Mouse (Mus musculus): ENCODE measurements around the gene Inpp5e.

Inpp5e gene

DNA sequence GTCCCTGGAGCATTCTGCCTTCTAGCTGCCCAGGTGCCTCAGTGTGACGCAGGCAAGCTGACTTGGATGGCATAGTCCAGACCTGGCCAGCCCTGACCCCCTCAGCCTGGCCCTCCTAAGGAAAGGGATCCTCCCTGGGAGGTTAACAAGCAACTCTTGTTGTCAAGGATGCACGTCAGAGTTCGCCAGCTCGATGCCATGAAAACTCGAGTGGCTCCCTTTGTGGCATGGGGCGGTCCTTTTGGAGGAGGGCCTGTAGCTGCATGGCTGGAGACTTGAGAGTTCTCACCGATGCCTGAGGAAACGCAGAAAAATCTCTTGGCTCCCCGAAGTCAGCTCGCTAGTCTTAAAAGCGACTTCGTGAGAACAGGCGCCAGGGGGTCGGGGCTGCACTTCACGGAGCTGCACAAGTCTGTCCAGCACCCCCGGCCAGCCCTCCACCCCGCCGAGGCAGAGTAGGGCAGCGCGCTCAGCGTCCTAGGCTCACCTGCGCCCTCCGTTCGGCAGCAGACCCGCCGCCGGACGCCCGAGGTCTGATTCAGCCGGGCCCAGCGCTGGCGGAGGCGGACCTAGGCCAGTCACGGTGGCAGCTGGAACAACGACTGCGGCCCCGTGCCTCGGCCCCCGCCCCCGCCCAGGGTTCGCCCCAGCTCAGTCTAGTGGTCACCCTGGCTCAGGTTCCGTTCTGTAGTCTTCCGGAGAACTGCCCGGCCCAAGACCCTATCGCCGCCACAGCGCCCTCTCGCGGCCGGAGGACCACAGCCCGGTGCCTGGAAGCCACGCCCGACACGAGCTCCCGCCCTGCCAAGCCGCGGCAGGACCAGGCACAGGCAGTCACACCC lies at the start of gene Inpp5e:
Gene Inpp5e (minus strand): TSS at position 689 of the 842 bp plus-strand sequence.
- peak; percentile 97 to 99 for DNase-seq

DNA sequence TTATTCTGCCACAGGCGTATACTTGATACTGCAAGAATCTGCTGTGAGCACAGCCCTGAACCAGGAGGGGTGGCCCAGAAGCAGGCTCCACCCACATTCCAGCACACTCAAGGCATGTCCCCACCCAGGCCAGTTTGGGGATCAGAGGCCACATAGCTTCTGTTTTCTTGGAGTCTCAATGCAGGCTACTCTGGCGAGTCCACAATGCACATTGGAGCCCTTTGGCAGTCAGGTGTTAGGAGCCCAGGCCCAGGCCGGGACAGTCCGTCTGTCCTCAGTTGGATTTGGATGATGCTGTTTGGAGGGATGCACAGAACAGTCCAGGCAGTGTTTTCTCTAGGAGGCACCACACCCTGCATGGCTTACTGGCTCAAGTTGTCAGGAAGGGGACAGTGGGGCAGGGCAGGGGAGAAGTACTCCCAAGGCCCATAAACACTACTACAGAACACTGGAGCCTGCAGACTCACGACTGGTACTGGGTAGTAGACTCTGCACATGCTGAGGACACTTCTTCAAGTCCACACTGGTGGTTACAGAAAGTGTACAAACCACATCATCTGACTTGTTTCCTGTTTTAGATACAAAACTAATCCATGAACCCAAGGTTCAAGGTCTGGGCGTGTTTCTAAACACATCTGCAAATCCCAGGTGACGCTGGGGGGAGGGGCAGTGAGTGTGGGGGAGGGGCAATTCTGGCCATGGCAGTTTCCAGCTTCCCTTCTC lies 49.6 kb upstream of the Inpp5e start:
- DNase-seq, result peak; percentile 81 to 85

DNA sequence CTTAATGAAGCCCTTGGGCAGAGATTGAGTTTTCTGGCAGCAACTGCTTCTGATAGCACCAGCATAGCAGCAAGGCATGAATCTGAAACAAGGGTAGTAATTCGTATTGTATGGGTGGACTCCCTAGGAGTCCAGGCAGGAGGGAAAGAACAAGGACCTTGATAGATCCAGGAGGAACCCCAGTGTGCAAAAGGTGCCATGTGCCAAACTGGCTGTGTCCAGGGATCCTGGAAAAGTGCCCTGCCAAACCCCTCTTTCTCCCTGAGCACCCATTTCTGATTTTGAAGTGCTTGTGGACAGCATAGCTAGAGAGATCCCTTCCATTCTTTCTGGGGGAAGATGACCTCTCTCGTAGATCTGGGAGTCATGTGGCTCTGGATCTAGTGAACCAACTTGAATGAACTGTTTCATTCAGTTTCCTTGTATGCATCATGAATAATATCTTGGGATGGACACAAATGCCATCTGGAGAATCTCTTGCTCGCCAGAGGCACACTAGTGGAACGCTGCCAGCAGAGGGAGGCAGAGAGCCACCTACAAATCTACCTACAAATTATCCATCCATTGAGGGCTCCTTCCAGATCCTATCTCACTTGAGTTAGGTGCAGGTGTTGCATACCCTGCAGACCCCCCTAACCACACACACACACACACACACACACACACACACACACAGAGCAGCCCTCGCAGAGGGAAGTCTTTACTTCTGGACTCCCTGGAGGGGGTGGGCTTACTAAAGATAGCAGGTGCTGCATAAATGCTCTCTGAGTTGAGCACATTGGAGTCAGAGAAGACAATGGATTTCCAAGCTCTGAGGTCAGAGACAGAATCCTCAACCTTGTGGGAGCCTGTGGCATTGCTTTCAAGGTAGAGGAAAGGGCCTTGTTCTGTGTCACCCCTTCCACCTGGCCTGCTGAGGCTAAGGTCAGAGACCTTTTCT lies 40.4 kb upstream of the Inpp5e start:
- peak; percentile 80 to 91 for DNase-seq

DNA sequence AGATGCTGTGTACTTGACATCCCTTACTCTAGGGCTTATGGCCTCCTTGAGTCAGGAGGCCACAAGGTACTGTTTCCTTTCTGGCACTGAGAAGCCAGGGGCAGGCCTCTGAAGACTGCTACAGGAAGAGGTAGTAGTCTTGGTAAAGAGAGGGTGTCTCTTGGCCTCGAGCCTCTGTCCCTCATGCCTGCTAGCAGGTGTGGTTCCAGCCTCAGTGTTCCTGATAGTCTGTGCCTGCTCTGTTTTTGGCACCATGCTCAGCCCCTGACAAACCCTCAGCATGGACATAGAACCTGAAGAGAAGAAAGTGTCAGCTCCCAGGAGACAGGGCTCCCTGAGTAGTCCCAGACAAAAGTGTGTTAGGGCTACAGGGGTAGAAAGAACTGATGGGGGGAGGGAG lies 38.4 kb upstream of the Inpp5e start:
- DNase-seq, result no peak

- no peak for DNase-seq
Observed at GRCm38 (mm10) chr2:26446671-26447070, 37.7 kb upstream of the Inpp5e start.

- peak; percentile 93 to 98 for DNase-seq
Observed at GRCm38 (mm10) chr2:26445666-26446445, 36.9 kb upstream of the Inpp5e start.

DNA sequence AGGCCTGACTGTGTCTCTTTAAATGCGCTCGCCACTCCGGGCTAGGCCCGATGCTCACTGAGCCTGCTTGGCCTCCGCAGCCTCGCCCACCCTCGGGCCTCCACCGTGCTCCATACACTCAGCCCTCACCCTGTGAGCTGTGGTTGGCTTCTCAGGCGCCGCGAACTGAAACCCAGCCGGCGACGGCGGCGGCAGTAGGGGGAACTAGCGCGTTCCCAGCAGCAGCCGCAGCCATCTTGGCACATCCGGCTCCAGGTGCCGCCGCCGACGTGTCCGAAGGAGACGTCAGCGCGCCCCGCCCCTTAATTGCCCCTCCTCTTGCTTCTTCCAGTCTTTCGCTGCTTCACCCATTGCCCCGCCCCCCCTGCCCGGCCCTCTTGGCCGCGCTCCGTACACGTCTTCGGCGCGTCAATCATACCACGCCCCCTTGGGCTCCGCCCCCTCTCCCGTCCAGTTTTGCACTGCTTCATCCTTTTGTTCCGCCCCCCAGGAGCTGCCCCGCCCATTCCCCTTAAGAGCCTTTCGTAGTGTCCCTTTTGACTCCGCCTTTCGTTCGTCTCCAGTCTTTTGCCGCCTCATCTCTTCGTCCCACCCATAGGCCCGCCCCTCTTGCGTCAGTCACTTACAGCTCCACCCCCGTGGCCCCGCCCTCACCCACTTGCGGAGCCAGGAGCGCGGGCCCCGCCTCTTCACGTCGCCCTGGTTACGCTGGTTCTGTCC lies 36.1 kb upstream of the Inpp5e start, which contains the start of gene Sec16a:
Gene Sec16a (minus strand): TSS at position 271 of the 720 bp plus-strand sequence.
- peak; percentile 100 for DNase-seq

DNA sequence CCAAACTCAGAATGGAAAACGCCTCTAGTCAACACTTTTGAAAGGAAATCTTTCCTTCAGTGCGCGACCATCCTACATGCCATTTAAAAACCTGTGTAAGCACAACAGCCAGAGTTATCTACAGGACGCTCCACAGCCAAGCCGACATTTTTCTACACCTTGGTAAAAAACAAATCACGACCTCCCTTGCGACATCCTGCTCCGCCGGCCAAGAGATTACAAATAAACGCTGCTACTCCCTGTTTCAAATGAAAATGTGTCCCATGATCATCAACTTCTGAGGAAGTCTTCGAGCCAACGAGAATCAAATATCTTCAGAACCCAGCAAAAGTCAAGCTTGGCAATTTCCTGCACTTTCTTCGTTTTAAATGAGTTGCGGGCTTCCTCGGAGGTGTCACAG lies 35.4 kb upstream of the Inpp5e start:
- DNase-seq, result no peak

- DNase-seq, result no peak
Observed at GRCm38 (mm10) chr2:26443876-26444275, 34.9 kb upstream of the Inpp5e start.

DNA sequence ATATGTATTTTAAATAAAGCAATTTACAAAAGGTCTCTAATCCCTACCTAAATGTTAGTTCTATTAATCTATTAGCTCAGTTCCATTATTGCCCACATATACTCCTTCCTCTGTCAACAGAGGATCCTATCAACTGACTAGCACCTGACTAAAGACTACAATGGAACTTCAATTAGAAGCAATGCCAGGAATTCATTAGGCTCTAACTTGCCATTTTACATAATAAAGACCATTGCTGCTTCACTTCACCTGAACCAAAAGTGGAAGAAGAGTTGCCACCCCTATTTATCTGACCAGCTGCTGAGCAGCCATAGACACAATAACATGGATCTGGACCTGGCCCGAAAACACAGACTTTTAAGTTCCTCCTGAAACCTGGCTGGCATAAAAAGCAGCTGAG lies 33.8 kb upstream of the Inpp5e start:
- DNase-seq, result no peak

- no peak for DNase-seq
Observed at GRCm38 (mm10) chr2:26441688-26442087, 32.7 kb upstream of the Inpp5e start.

GRCm38 (mm10) chr2:26441261-26441660 lies 32.3 kb upstream of the Inpp5e start:
- DNase-seq, result no peak

- no peak for DNase-seq
Observed at GRCm38 (mm10) chr2:26439671-26440070, 30.7 kb upstream of the Inpp5e start.

DNA sequence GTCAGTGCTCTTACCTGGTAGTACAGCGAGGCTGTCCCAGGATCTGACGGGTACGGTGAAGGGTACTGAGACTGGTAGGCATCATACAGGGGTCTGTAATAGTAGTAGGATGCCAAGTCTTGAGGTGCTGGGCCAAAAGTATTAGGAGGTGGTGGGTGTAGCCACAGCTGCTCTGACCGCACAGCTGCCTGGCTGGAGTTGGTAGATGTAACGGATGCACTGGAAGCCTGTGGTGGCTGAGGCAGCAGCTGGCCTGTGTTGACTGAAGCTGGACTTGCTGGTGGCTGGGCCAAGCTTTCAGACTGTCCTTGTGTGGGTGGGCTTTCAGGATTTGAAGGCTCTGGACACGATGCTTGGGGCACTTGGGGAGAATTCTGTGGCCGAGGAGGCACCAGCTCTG lies 29.4 kb upstream of the Inpp5e start:
- DNase-seq, result no peak

- DNase-seq, result no peak
Observed at GRCm38 (mm10) chr2:26437221-26437620, 28.2 kb upstream of the Inpp5e start.

DNA sequence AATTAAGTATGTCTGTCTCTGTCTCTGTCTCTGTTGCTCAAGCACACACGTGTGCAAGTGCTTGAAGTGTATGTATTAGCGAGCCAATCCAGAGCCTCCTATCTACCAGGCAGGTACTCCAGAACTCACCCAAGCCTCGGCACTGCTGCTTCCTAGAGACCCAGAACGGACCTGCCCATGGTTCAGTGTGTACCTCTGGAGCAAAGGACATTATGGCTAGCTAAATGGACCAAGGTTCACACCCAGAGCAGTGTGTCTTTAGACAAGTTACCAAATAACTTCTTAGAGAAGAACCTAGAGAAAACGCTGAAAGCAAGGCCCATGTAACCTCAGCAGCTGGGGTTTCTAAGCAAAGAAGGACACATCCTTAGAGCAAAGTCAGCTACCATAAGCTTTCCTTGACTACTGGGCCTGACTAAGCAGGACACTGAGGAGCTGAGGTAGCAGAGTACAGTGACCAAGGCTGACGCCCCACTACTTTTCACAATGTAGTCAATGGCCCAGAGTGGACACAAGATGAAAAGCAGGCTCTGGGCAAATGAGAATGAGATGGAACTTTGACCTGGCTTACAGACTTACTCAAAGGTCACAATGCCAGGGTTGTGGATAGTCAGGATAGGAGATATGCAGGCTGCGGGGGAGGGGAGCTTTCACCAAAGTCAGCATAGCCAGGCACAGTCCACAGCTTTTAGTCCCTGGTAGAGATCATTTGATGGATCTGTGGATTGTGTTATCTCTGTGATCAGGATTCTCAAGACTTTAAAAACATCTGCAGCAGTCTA lies 26.0 kb upstream of the Inpp5e start:
- peak; percentile 66 to 86 for DNase-seq

DNA sequence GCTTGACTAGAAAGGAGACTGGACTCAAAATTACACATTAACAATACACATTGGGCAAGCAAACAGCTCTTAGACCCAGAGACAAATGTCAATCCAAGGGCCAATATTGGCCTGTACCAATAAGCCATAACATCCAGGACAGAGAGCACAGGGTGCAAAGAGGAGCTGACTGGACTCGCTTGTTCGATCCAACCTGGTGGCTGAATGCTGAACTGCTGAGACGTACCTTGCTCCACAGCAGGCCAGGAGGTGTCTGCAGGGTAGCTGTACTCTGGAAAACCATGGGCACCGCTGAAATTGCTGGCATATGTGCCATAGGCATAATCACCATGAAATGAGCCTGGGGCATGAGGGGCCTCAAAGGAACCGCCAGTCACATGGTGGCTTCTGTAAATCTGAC lies 20.8 kb upstream of the Inpp5e start:
- no peak for DNase-seq

DNA sequence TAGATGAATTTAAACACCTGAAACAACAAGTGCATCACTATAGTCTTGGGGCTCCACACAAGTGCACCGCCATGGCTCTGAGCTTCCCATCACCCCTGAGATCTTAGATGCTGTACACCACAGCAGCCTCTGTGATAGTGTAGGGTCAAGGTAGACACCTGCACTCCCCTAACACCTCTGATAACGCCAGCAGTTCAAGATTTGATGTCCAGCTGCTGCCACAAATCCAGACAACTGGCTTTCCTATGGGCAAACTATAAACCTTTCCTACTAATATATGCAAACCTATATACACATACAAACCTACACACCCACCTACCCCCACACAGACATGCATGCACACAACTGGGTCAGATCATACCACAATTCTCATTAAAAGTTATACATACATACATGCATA lies 15.5 kb upstream of the Inpp5e start:
- DNase-seq, result no peak

GRCm38 (mm10) chr2:26423086-26423485 lies 14.1 kb upstream of the Inpp5e start:
- DNase-seq, result peak; percentile 50 to 80

GRCm38 (mm10) chr2:26421969-26422368 lies 13.0 kb upstream of the Inpp5e start:
- DNase-seq, result peak in 1 of 2 experiments; percentile 13
